Mouse (Mus musculus) right cerebral cortex, postnatal 36 days (tissue): ENCODE data around the gene Manbal.
A peak's percentile ranks its signal among the peaks of the same experiment; 100 is the strongest.

Source experiments
- DNase-seq, 2 experiments: peaks; one replicate each; pipeline ENCODE4 v3.0.0; 2022; ENCODE audit warnings: low spot score in 2 of 2, mixed read lengths in 1 of 2

The Manbal gene

GRCm38 (mm10) chr2:157434041-157434440 is 66.6 kb downstream of the Manbal start:
- no peak for DNase-seq

- DNase-seq: peak; percentile 50 to 57
These were observed 67.1 kb downstream of the Manbal start for GRCm38 (mm10) chr2:157434497-157434896.

- DNase-seq: peak; percentile 52 to 75
These were observed 69.1 kb downstream of the Manbal start for GRCm38 (mm10) chr2:157436496-157436895.

GRCm38 (mm10) chr2:157437123-157437522 is 69.7 kb downstream of the Manbal start:
- DNase-seq: no peak

GRCm38 (mm10) chr2:157441363-157441762 is 74.0 kb downstream of the Manbal start:
- no peak for DNase-seq
